In the genomic region with DNA sequence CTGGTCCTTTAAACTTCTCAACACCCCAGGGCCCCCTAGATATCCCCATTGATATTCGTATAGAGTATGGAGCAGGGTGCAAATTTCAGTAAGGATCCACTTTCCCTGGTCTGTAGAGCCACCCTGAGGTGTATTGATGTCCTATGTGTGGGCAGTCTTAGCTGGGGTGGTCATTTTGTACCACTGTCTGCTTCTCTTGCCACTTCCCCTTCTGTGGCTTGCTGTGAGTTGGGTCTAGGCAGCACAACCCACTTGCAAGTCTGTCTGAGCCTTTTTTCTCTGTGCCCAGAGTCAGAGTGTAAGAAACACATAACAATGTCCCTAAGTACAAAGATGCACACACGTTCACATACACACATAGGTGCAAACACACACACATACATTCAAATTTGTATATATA, we compare ENCODE assay signal across 28 mouse cellular contexts. TPM values are rescaled to one million over a fixed set of nuclear protein-coding genes. Genes with fewer than 3 reads are reported as not detected.
DNase-seq lines count a peak whose midpoint lies in the region; ATAC-seq and TF ChIP-seq lines count a peak whose summit lies in the region.
"Had no signal": no experiment of that assay in that cellular context is flagged by ENCODE, and none has a peak within 500 bp of the region (broad histone marks: within the 10 kb centered on the region; RNA-seq: fewer than 3 reads in every experiment).

No protein-coding gene starts in this region.

- no peaks in the 10 kb centered on the region for H3K27me3 ChIP-seq in forebrain, embryonic 10.5 days (ENCODE audit: poor library complexity, severe bottlenecking)
- no peaks in the 10 kb centered on the region for H3K27me3 ChIP-seq in forebrain, embryonic 14.5 days (replicated peaks; ENCODE audit: control insufficient read depth, insufficient read depth, low read length)
- H3K27me3 ChIP-seq in midbrain, embryonic 10.5 days (ENCODE audit: low read depth, poor library complexity, severe bottlenecking) = no peaks in the 10 kb centered on the region
- H3K27me3 ChIP-seq: embryonic facial prominence, embryonic 13.5 days; embryonic facial prominence, embryonic 15.5 days; forebrain, embryonic 13.5 days; Patski had no signal

- ATAC-seq in forebrain, embryonic 14.5 days = no peak
- peak; percentile 24; the same call in 1 of the 2 replicates for ATAC-seq in common myeloid progenitor, adult 5-6 weeks (replicated peaks; ENCODE audit: low read depth, poor library complexity, severe bottlenecking)
- peak; percentile 47 for ATAC-seq in megakaryocyte, adult 5-6 weeks (ENCODE audit: poor library complexity, severe bottlenecking)
- ATAC-seq: activated CD4-positive, CD25-positive, alpha-beta regulatory T cell, adult 4 months; forebrain, embryonic 13.5 days; forebrain, embryonic 16.5 days; Patski had no signal

- H3K4me2 ChIP-seq in forebrain, embryonic 14.5 days (ENCODE audit: low read length) = no peak overlapping the region
- H3K4me2 ChIP-seq: embryonic facial prominence, embryonic 13.5 days; embryonic facial prominence, embryonic 15.5 days; forebrain, embryonic 13.5 days had no signal

- H3K4me3 ChIP-seq in forebrain, embryonic 10.5 days = no peak overlapping the region
- no peak overlapping the region for H3K4me3 ChIP-seq in forebrain, embryonic 14.5 days (ENCODE audit: low read depth, low read length)
- H3K4me3 ChIP-seq in midbrain, embryonic 10.5 days = no peak overlapping the region
- H3K4me3 ChIP-seq in layer of hippocampus, adult 2 months = no peak overlapping the region
- H3K4me3 ChIP-seq: embryonic facial prominence, embryonic 13.5 days; embryonic facial prominence, embryonic 15.5 days; erythroblast, embryonic 14.5 days; forebrain, embryonic 13.5 days had no signal

- WGBS in forebrain, embryonic 10.5 days = 82% methylated on average over 2 of the region's 2 CpGs
- 87% methylated on average over 2 of the region's 2 CpGs for WGBS in forebrain, embryonic 14.5 days
- WGBS in midbrain, embryonic 10.5 days = 93% methylated on average over 2 of the region's 2 CpGs

- H3K4me1 ChIP-seq in forebrain, embryonic 10.5 days = peaks cover 21% of the 10 kb centered on the region
- H3K4me1 ChIP-seq in forebrain, embryonic 14.5 days (ENCODE audit: control insufficient read depth, insufficient read depth, low read length) = no peaks in the 10 kb centered on the region
- peaks cover 26% of the 10 kb centered on the region for H3K4me1 ChIP-seq in midbrain, embryonic 10.5 days
- H3K4me1 ChIP-seq: embryonic facial prominence, embryonic 13.5 days; embryonic facial prominence, embryonic 15.5 days had no signal

- H3K9ac ChIP-seq in forebrain, embryonic 14.5 days (ENCODE audit: low read length) = no peak overlapping the region
- H3K9ac ChIP-seq: embryonic facial prominence, embryonic 13.5 days; embryonic facial prominence, embryonic 15.5 days; forebrain, embryonic 13.5 days had no signal

- peak overlapping the region; percentile 22; the same call in 1 of the 2 replicates for H3K27ac ChIP-seq in forebrain, embryonic 10.5 days
- no peak overlapping the region for H3K27ac ChIP-seq in forebrain, embryonic 14.5 days (ENCODE audit: low read depth, low read length)
- no peak overlapping the region for H3K27ac ChIP-seq in midbrain, embryonic 10.5 days (replicated peaks)
- H3K27ac ChIP-seq in layer of hippocampus, adult 2 months = no peak overlapping the region
- H3K27ac ChIP-seq: embryonic facial prominence, embryonic 13.5 days; embryonic facial prominence, embryonic 15.5 days; forebrain, embryonic 13.5 days had no signal

- no peak for DNase-seq in forebrain, embryonic 10.5 days (ENCODE audit: extremely low spot score, low spot score)
- DNase-seq in forebrain, embryonic 14.5 days (ENCODE audit: low spot score) = no peak
- peak; percentile 66 for DNase-seq in 416B (ENCODE audit: low read depth)
- no peak for DNase-seq in midbrain, embryonic 10.5 days (ENCODE audit: low spot score)
- no peak for DNase-seq in layer of hippocampus, adult 2 months (ENCODE audit: low spot score in 2 of 2)
- DNase-seq: adrenal gland, adult 8-10 months; adrenal gland, postnatal 14 days; adrenal gland, postnatal 36 days; cerebellum, adult 11-12 months; cerebellum, adult 2 months; cerebellum, adult 9-10 months; cerebellum, postnatal 10 days; cerebellum, postnatal 25 days; embryo, embryonic 11 days had no signal

- TF ChIP-seq CTCF in layer of hippocampus, adult 2 months (conservative IDR thresholded peaks at IDR 0.05) = no peak

- H3K36me3 ChIP-seq in forebrain, embryonic 10.5 days (replicated peaks) = no peaks in the 10 kb centered on the region
- H3K36me3 ChIP-seq in forebrain, embryonic 14.5 days (ENCODE audit: control insufficient read depth, insufficient read depth, low read length) = no peaks in the 10 kb centered on the region
- H3K36me3 ChIP-seq in midbrain, embryonic 10.5 days = no peaks in the 10 kb centered on the region
- H3K36me3 ChIP-seq: embryonic facial prominence, embryonic 13.5 days; embryonic facial prominence, embryonic 15.5 days; G1E had no signal

- H3K9me3 ChIP-seq in forebrain, embryonic 10.5 days = no peaks in the 10 kb centered on the region
- 0 out of 2 replicates have a peak, but pooled peaks cover 3% of the 10 kb centered on the region for H3K9me3 ChIP-seq in forebrain, embryonic 14.5 days (replicated peaks; ENCODE audit: control insufficient read depth, low read length)
- no peaks in the 10 kb centered on the region for H3K9me3 ChIP-seq in midbrain, embryonic 10.5 days (replicated peaks)
- H3K9me3 ChIP-seq: embryonic facial prominence, embryonic 13.5 days; embryonic facial prominence, embryonic 15.5 days; forebrain, embryonic 13.5 days; G1E had no signal

RNA-seq across cellular contexts. Expression of a gene that starts 19.4 kb away (rescaled TPM):
- 0.26 and 0.29 TPM in 2 replicates for polyA plus RNA-seq in forebrain, embryonic 10.5 days (2016; fragmentation: Nextera tagmentation; extraction: Ambion mirVana)
- polyA plus RNA-seq in forebrain, embryonic 14.5 days (2014; fragmentation: Nextera tagmentation; extraction: Ambion mirVana) = not detected in 2 replicates
- 0.09 TPM in 1 of 2 replicates, not detected in the other for total RNA-seq in common myeloid progenitor, adult 5-6 weeks (2017)
- not detected in 2 replicates for total RNA-seq in megakaryocyte, adult 5-6 weeks (2015)
- not detected in 2 replicates for total RNA-seq in megakaryocyte, adult 5-6 weeks (2017)
- 0.09 TPM in 1 of 2 replicates, not detected in the other for polyA plus RNA-seq in midbrain, embryonic 10.5 days (2016; fragmentation: Nextera tagmentation; extraction: Ambion mirVana)
- not detected for total RNA-seq in layer of hippocampus, adult 2 months (2021)
- total RNA-seq: adrenal gland, adult 18-20 months; adrenal gland, adult 8-10 months; adrenal gland, postnatal 14 days; adrenal gland, postnatal 36 days had no signal
- polyA plus RNA-seq: C2C12; cerebellum, adult 2 months; embryonic facial prominence, embryonic 11.5 days; embryonic facial prominence, embryonic 13.5 days; forebrain, embryonic 13.5 days; forebrain, embryonic 16.5 days; Patski had no signal

RNA-seq across cellular contexts. Expression of a gene that starts 34.2 kb away (rescaled TPM):
- polyA plus RNA-seq in forebrain, embryonic 10.5 days (2016; fragmentation: Nextera tagmentation; extraction: Ambion mirVana) = not detected in 2 replicates
- not detected in 2 replicates for polyA plus RNA-seq in forebrain, embryonic 14.5 days (2014; fragmentation: Nextera tagmentation; extraction: Ambion mirVana)
- not detected in 2 replicates for total RNA-seq in common myeloid progenitor, adult 5-6 weeks (2017)
- not detected in 2 replicates for total RNA-seq in megakaryocyte, adult 5-6 weeks (2015)
- total RNA-seq in megakaryocyte, adult 5-6 weeks (2017) = not detected in 2 replicates
- polyA plus RNA-seq in midbrain, embryonic 10.5 days (2016; fragmentation: Nextera tagmentation; extraction: Ambion mirVana) = not detected in 2 replicates
- total RNA-seq in layer of hippocampus, adult 2 months (2021) = not detected
- total RNA-seq: adrenal gland, adult 18-20 months; adrenal gland, postnatal 36 days; G1E had no signal
- polyA plus RNA-seq: activated CD4-positive, CD25-positive, alpha-beta regulatory T cell, adult 4 months; C2C12; cerebellum, adult 2 months; embryonic facial prominence, embryonic 11.5 days; embryonic facial prominence, embryonic 13.5 days; embryonic facial prominence, embryonic 15.5 days; forebrain, embryonic 11.5 days; forebrain, embryonic 13.5 days; forebrain, embryonic 16.5 days; G1E; Patski had no signal
